Mouse (Mus musculus) stomach, postnatal 0 days (tissue): ENCODE measurements around the gene Ctnnbip1.

Source experiments
- CTCF ChIP-seq: IDR thresholded peaks from 2 replicates; pipeline ENCODE4 v1.5.1; 2016; ENCODE audit warnings: antibody characterized with exemption, low read depth, mild to moderate bottlenecking, moderate library complexity
- EP300 ChIP-seq: optimal IDR thresholded peaks from 2 replicates; pipeline ENCODE3; 2016; ENCODE audit warnings: antibody characterized with exemption

- TF ChIP-seq CTCF = no peak
- no peak for TF ChIP-seq EP300
Measured at GRCm38 (mm10) chr4:149521258-149521657, 3.2 kb downstream of the Ctnnbip1 start.
